Comparison of ENCODE assay signal across 8 mouse cellular contexts in genomic region chr5:99479263-99480077, GRCm38 (mm10).
DNase-seq lines count a peak whose midpoint lies in the region; ATAC-seq lines count a peak whose summit lies in the region.

No protein-coding gene starts in this region.

- H3K36me3 ChIP-seq in forebrain, embryonic 15.5 days, result no peaks in the 10 kb centered on the region
- H3K36me3 ChIP-seq in hindbrain, embryonic 13.5 days, result no peaks in the 10 kb centered on the region

- under 1% methylated on average over 20 of the region's 20 CpGs for WGBS in forebrain, embryonic 15.5 days
- 3% methylated on average over 20 of the region's 20 CpGs for WGBS in hindbrain, embryonic 13.5 days

- H3K27me3 ChIP-seq in forebrain, embryonic 15.5 days, result no peaks in the 10 kb centered on the region
- H3K27me3 ChIP-seq in hindbrain, embryonic 13.5 days, result 0 out of 2 replicates have a peak, but pooled peaks cover 2% of the 10 kb centered on the region

- DNase-seq in adrenal gland, postnatal 10 days, result peak; percentile 65
- peak; percentile 43 for DNase-seq in cerebellum, adult 8-10 months
- DNase-seq in left cerebral cortex, postnatal 36 days (ENCODE audit: low spot score in 2 of 2), result peak; percentile 26 to 29
- DNase-seq in right cerebral cortex, postnatal 14 days, result peak; percentile 48

- H3K9ac ChIP-seq in forebrain, embryonic 15.5 days (replicated peaks), result 0 out of 2 replicates have a peak overlapping the region, but pooled peaks have one; percentile 8
- peak overlapping the region; percentile 58 for H3K9ac ChIP-seq in hindbrain, embryonic 13.5 days

- no peaks in the 10 kb centered on the region for H3K9me3 ChIP-seq in forebrain, embryonic 15.5 days
- no peaks in the 10 kb centered on the region for H3K9me3 ChIP-seq in hindbrain, embryonic 13.5 days

- intact Hi-C loops in left cerebral cortex, postnatal 36 days (cut with DNase I), result no loop called here

- H3K27ac ChIP-seq in forebrain, embryonic 15.5 days (replicated peaks), result peak overlapping the region; percentile 91
- H3K27ac ChIP-seq in hindbrain, embryonic 13.5 days, result peak overlapping the region; percentile 86

- peak overlapping the region; percentile 23 for H3K4me2 ChIP-seq in forebrain, embryonic 15.5 days (replicated peaks)
- H3K4me2 ChIP-seq in hindbrain, embryonic 13.5 days, result peak overlapping the region; percentile 40

- ATAC-seq in forebrain, embryonic 15.5 days (replicated peaks), result peak; percentile 96
- peak; percentile 88 for ATAC-seq in hindbrain, embryonic 13.5 days (ENCODE audit: low FRiP score)
- ATAC-seq in megakaryocyte progenitor cell, adult 5-6 weeks (replicated peaks; ENCODE audit: poor library complexity), result peak; percentile 62
- ATAC-seq in monocyte, adult 5-6 weeks (replicated peaks; ENCODE audit: insufficient number of reproducible peaks, low FRiP score, low TSS enrichment, poor library complexity, severe bottlenecking), result no peak

- H3K4me3 ChIP-seq in forebrain, embryonic 15.5 days, result no peak overlapping the region
- peak overlapping the region; percentile 8; the same call in 1 of the 2 replicates for H3K4me3 ChIP-seq in hindbrain, embryonic 13.5 days

- peaks cover 39% of the 10 kb centered on the region for H3K4me1 ChIP-seq in forebrain, embryonic 15.5 days
- peaks cover 32% of the 10 kb centered on the region for H3K4me1 ChIP-seq in hindbrain, embryonic 13.5 days (replicated peaks)
